Mouse (Mus musculus) neural tube, embryonic 13.5 days (tissue): ENCODE measurements around the gene Fgl2. TPM values are rescaled to one million over a fixed set of nuclear protein-coding genes. Genes with fewer than 3 reads are reported as not detected.

Experiments used
- ATAC-seq: fragments of 200-750 bp; cut with Nextera tagmentation; 2 replicates; pipeline ENCODE4 v1.8.0; 2017; ENCODE audit warnings: low read depth, mild to moderate bottlenecking, moderate TSS enrichment, moderate library complexity
- H3K27ac ChIP-seq: fragments of 300-500 bp; sonication (generic); replicated peaks from 2 replicates; pipeline ENCODE4 v1.5.1; 2015; ENCODE audit warnings: moderate library complexity, mild to moderate bottlenecking, inconsistent platforms
- H3K27me3 ChIP-seq: fragments of 300-500 bp; sonication (generic); 2 replicates; pipeline ENCODE4 v1.6.1; 2015; ENCODE audit warnings: mild to moderate bottlenecking, inconsistent platforms
- H3K36me3 ChIP-seq: fragments of 300-500 bp; sonication (generic); 2 replicates; pipeline ENCODE4 v1.6.1; 2015; ENCODE audit warnings: mild to moderate bottlenecking, inconsistent platforms
- H3K4me1 ChIP-seq: fragments of 300-500 bp; sonication (generic); replicated peaks from 2 replicates; pipeline ENCODE4 v1.6.1; 2015; ENCODE audit warnings: inconsistent platforms
- H3K4me2 ChIP-seq: fragments of 300-500 bp; sonication (generic); 2 replicates; pipeline ENCODE4 v1.6.1; 2015; ENCODE audit warnings: inconsistent platforms, mild to moderate bottlenecking, moderate library complexity
- H3K4me3 ChIP-seq: fragments of 300-500 bp; sonication (generic); 2 replicates; pipeline ENCODE4 v1.5.1; 2015; ENCODE audit warnings: mild to moderate bottlenecking, inconsistent platforms
- H3K9ac ChIP-seq: fragments of 300-500 bp; sonication (generic); 2 replicates; pipeline ENCODE4 v1.6.1; 2015; ENCODE audit warnings: moderate library complexity, mild to moderate bottlenecking, inconsistent platforms
- H3K9me3 ChIP-seq: fragments of 300-500 bp; sonication (generic); 2 replicates; pipeline ENCODE4 v1.6.1; 2016; ENCODE audit warnings: inconsistent platforms
- WGBS: fragments of 180-500 bp; shearing (Covaris S2); methylation state at CpG from one replicate; pipeline ENCODE4 v1.1.7; 2015; 5-methylcytosine and 5-hydroxymethylcytosine counted together
- polyA plus RNA-seq: library from polyadenylated mRNA; unstranded; fragments of >200 nt; fragmentation: Nextera tagmentation; extraction: Ambion mirVana; gene quantifications from 2 replicates; pipeline ENCODE4 v1.2.1, GENCODE M21; 2015

Fgl2 gene
- polyA plus RNA-seq, 1 experiment from 2014 or later = 5.3 TPM

DNA sequence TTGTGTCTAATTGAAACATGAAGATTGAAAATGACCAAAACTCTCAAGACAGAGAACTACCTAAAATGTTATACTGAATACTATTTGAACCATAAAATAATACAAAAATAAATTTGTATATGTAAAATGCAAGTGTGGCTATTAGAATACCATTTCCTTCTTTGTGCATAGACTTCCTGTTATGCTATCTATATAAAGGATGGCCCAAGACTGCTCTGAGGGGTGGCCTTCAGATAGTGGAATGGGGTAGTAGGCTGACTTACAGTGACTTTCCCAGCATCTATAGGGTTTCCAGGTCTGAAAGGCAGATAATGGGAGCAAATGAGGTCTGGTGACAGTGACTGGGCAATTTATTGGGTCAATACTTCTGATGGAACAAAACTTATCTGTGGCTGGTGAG, 14.9 kb downstream of the Fgl2 start:
- no peaks in the 10 kb centered on the region for H3K9me3 ChIP-seq
- H3K27ac ChIP-seq = no peak overlapping the region
- H3K9ac ChIP-seq = no peak overlapping the region
- no peaks in the 10 kb centered on the region for H3K36me3 ChIP-seq
- no peak overlapping the region for H3K4me2 ChIP-seq
- ATAC-seq = no peak
- H3K4me1 ChIP-seq = 0 out of 2 replicates have a peak, but pooled peaks cover 4% of the 10 kb centered on the region
- no peaks in the 10 kb centered on the region for H3K27me3 ChIP-seq
- no peak overlapping the region for H3K4me3 ChIP-seq

DNA sequence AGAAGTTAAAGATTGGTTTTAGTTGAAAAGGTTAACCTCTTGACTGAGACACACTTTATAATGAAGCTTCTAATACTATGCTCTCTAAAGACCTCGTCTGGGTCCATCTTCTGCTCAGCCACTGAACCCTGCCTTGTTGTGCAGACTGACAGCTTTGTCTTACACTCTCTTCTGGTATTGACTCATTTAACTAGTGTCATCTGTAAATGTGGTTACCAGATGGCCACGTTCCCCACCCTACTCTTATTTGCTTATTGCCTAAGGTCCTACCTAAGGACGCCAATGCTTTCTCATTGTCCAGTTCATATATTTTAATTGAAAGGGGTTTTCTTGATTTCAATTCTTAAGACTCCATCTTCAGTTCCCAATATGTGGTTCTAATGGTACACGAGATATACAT, 16.4 kb downstream of the Fgl2 start:
- no peak overlapping the region for H3K9ac ChIP-seq
- no peaks in the 10 kb centered on the region for H3K36me3 ChIP-seq
- H3K4me3 ChIP-seq = no peak overlapping the region
- no peaks in the 10 kb centered on the region for H3K27me3 ChIP-seq
- H3K4me1 ChIP-seq = no peaks in the 10 kb centered on the region
- no peak overlapping the region for H3K27ac ChIP-seq
- no peak for ATAC-seq
- H3K9me3 ChIP-seq = no peaks in the 10 kb centered on the region
- WGBS = 81% methylated on average over 4 of the region's 4 CpGs
- H3K4me2 ChIP-seq = no peak overlapping the region

DNA sequence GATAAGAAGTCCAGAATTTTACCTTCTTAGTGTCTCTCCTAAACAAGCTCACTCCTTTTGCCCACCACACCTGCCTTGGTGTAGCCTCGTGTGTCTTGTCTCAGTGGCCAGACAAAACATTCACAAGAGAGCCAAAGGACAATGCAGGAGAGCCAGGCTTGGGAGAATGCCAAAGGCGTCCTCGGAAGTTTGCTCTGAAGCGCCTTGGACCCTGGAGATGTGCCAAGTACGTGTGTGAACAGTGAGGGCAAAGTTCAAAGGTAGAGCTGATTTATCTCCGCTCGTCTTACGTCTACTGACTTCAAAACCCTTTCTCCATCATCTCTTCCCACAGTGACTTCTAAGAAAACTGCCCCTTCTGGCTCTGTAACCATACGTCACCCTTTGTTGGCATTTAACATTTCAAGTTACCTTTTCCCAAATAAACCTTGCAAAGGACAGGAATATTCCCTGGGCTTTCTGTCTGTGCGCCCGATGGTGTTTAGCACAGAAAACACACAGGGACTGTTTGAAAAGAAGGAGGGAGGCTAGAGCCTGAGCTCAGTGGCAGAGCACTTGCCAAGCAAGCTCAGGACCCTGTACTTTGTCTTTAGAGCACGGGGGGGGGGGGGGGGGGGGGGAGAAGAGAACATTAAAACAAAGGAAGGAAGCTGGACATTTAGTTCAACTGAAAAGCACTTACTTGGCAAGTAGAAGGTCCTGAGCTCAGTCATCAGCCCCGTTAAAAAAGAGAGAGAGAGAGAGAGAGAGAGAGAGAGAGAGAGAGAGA, 19.4 kb downstream of the Fgl2 start:
- H3K9me3 ChIP-seq = no peaks in the 10 kb centered on the region
- no peaks in the 10 kb centered on the region for H3K36me3 ChIP-seq
- H3K4me3 ChIP-seq = no peak overlapping the region
- no peaks in the 10 kb centered on the region for H3K27me3 ChIP-seq
- no peak for ATAC-seq
- no peak overlapping the region for H3K9ac ChIP-seq
- no peak overlapping the region for H3K4me2 ChIP-seq
- no peak overlapping the region for H3K27ac ChIP-seq
- H3K4me1 ChIP-seq = no peaks in the 10 kb centered on the region
- WGBS = 38% methylated on average over 13 of the region's 13 CpGs

GRCm38 (mm10) chr5:21394562-21394961, 22.1 kb downstream of the Fgl2 start:
- no peak overlapping the region for H3K27ac ChIP-seq
- no peak for ATAC-seq
- no peak overlapping the region for H3K4me3 ChIP-seq
- no peak overlapping the region for H3K9ac ChIP-seq
- 88% methylated on average over 2 of the region's 2 CpGs for WGBS
- H3K4me2 ChIP-seq = no peak overlapping the region
- H3K9me3 ChIP-seq = no peaks in the 10 kb centered on the region
- H3K36me3 ChIP-seq = no peaks in the 10 kb centered on the region
- no peaks in the 10 kb centered on the region for H3K4me1 ChIP-seq
- H3K27me3 ChIP-seq = no peaks in the 10 kb centered on the region

- no peaks in the 10 kb centered on the region for H3K9me3 ChIP-seq
- no peak overlapping the region for H3K9ac ChIP-seq
- H3K36me3 ChIP-seq = no peaks in the 10 kb centered on the region
- no peak for ATAC-seq
- no peaks in the 10 kb centered on the region for H3K27me3 ChIP-seq
- no peak overlapping the region for H3K27ac ChIP-seq
- no peak overlapping the region for H3K4me3 ChIP-seq
- no peaks in the 10 kb centered on the region for H3K4me1 ChIP-seq
- H3K4me2 ChIP-seq = no peak overlapping the region
- WGBS = 56% methylated on average over 7 of the region's 7 CpGs
Measured at GRCm38 (mm10) chr5:21395205-21395840, 22.9 kb downstream of the Fgl2 start.

DNA sequence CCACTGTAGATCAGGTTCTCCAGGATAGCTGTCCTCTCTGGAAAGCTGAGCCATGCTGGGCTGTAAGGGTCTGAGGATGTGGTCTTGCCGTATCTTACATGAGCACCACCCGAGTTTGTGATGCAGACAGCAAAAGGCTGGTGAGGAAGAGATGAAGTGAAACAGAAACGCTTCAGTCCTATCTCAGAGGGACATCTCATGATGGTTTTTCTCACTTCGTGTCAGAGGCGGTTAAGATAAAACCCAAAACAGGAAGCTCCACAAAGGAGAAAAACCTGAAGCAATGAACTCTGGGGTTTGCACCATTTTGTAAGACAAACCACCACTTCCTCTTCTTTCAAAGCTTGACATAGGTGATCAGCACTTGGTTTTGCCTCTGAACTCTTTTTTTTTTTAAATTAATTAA, 38.8 kb downstream of the Fgl2 start:
- Histone ChIP-seq H3K9me3 (no peaks in the 10 kb centered on the region), H3K9ac (no peak overlapping the region), H3K4me1 (no peaks in the 10 kb centered on the region), H3K36me3 (no peaks in the 10 kb centered on the region), H3K4me2 (no peak overlapping the region), H3K4me3 (no peak overlapping the region), H3K27ac (no peak overlapping the region), H3K27me3 (no peaks in the 10 kb centered on the region)
- 84% methylated on average over 5 of the region's 5 CpGs for WGBS
- ATAC-seq = no peak

GRCm38 (mm10) chr5:21412056-21412455, 39.6 kb downstream of the Fgl2 start:
- Histone ChIP-seq H3K27ac (no peak overlapping the region), H3K9ac (no peak overlapping the region), H3K27me3 (no peaks in the 10 kb centered on the region), H3K36me3 (no peaks in the 10 kb centered on the region), H3K9me3 (no peaks in the 10 kb centered on the region), H3K4me2 (no peak overlapping the region), H3K4me3 (no peak overlapping the region), H3K4me1 (no peaks in the 10 kb centered on the region)
- 81% methylated on average over 5 of the region's 5 CpGs for WGBS
- ATAC-seq = no peak

DNA sequence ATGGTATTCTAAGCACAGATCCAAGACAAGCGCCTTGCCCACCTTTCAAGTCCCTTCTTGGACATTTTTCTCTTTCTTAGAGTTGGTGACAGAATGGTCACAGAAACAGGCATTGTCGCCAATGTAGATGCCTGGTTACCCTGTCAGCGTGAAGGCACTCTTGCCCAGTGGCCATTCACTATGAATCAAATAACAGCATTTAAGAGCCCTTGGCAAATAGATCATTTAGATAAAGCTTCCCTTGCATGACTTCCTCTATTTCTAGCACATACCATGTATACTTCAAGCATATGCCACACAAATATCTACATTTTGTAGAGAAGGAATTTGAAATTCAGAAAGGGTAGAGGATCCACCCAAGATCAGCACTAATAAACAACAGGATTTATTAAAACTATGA, 40.9 kb downstream of the Fgl2 start:
- Histone ChIP-seq H3K9me3 (no peaks in the 10 kb centered on the region), H3K27ac (no peak overlapping the region), H3K4me3 (no peak overlapping the region), H3K4me1 (no peaks in the 10 kb centered on the region), H3K4me2 (no peak overlapping the region), H3K36me3 (no peaks in the 10 kb centered on the region), H3K27me3 (no peaks in the 10 kb centered on the region), H3K9ac (no peak overlapping the region)
- ATAC-seq = no peak
- 90% methylated on average over 3 of the region's 3 CpGs for WGBS

DNA sequence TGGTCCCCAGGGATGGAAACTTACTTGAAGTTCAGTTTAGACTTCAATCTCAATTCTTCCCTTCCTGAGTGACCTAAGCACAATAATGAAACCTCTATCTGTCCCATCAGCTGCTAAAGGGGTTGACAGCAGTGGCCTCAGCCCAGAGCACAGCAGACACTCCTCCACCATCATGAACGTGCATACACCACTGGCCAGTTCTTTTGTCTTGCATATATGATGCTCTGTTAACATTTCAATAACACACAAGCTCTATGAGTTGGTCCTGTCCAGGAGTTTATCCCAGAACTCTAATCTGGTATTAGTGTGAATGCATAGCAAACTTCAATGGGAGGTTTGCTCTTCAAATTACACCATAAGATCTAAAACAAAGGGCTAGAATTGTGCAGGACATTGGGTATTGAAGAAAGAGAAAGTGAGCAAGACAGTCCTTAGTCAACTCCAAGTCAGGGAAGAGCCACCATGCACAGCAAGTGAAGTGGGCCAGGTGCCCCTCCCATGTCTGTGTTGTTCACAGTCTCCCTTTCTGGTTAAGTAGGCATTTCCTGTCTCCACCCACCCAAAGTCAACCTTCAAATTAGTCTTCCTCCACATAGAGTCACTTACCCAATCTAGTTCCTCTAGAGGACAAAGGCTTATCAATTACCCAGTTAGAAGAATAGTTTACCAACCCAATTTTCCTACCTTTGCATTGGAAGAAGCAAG, 41.8 kb downstream of the Fgl2 start:
- Histone ChIP-seq H3K4me1 (no peaks in the 10 kb centered on the region), H3K27me3 (no peaks in the 10 kb centered on the region), H3K27ac (no peak overlapping the region), H3K4me2 (no peak overlapping the region), H3K9ac (no peak overlapping the region), H3K9me3 (no peaks in the 10 kb centered on the region), H3K4me3 (no peak overlapping the region), H3K36me3 (no peaks in the 10 kb centered on the region)
- 68% methylated on average over 1 of the region's 1 CpGs for WGBS
- ATAC-seq = no peak

DNA sequence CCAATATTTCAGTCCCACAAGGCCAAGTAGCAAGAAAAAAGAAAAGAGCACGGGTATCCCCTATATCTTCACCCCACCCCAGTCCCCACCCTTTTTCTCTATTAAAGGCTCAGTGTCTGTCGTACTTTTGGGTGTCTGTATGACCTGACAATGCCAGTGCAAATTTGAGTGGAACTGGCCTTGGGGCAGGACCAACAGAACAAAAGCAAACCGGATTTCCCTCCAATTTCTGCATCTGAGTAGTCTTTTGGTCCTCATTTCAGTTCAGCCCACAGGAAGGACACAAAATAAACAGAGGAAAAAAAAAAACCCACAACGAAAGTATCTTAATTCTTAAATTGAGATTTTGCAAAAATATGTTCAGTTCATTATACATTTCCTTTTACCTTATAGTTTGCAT, 46.2 kb downstream of the Fgl2 start:
- 72% methylated on average over 4 of the region's 4 CpGs for WGBS
- no peak overlapping the region for H3K9ac ChIP-seq
- ATAC-seq = no peak
- no peaks in the 10 kb centered on the region for H3K36me3 ChIP-seq
- H3K4me2 ChIP-seq = no peak overlapping the region
- H3K27me3 ChIP-seq = no peaks in the 10 kb centered on the region
- no peak overlapping the region for H3K27ac ChIP-seq
- no peak overlapping the region for H3K4me3 ChIP-seq
- H3K4me1 ChIP-seq = no peaks in the 10 kb centered on the region
- no peaks in the 10 kb centered on the region for H3K9me3 ChIP-seq

GRCm38 (mm10) chr5:21420609-21421008, 48.2 kb downstream of the Fgl2 start:
- Histone ChIP-seq H3K27ac (no peak overlapping the region), H3K4me3 (no peak overlapping the region), H3K4me2 (no peak overlapping the region), H3K27me3 (no peaks in the 10 kb centered on the region), H3K9ac (no peak overlapping the region), H3K36me3 (no peaks in the 10 kb centered on the region), H3K4me1 (peaks cover 5% of the 10 kb centered on the region), H3K9me3 (no peaks in the 10 kb centered on the region)
- no peak for ATAC-seq
- 57% methylated on average over 1 of the region's 1 CpGs for WGBS
